Mouse (Mus musculus): ENCODE results near the gene Dmpk. TPM values are rescaled to one million over a fixed set of nuclear protein-coding genes. Genes with fewer than 3 reads are reported as not detected.
A peak's percentile ranks its signal among the peaks of the same experiment; 100 is the strongest.

Dmpk gene
- polyA plus RNA-seq, 1 experiment from 2014 or later = 13.9 TPM

DNA sequence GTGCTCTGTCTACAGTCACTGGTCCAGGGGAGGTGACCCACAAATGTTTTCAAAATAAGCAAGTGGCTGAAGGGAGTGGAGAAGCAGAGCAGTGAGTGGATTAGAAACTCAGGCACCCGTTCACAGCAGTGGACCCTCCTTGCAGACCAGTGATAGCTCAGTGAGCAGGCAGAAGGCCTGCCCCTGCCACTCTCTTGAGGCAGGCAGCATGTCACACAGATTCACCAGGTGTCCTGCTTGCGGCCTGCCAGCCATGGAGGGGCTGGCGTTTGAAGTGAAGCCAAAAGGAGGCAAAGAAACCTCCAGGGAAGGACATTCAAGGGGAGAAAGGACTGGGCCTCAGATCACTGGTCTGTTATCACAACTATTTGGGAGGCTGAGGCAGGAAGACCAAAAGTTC, 4.9 kb upstream of the Dmpk start:
- peaks cover 40% of the 10 kb centered on the region for H3K36me3 ChIP-seq (ENCODE audit: control insufficient read depth, insufficient read depth, low read length)
- H3K27me3 ChIP-seq (replicated peaks; ENCODE audit: control insufficient read depth, insufficient read depth, low read length) = peaks cover 14% of the 10 kb centered on the region
- H3K4me3 ChIP-seq (ENCODE audit: low read depth, low read length) = no peak overlapping the region
- ATAC-seq (replicated peaks; ENCODE audit: low FRiP score) (no peak), DNase-seq (ENCODE audit: low spot score) (no peak)
- H3K27ac ChIP-seq (ENCODE audit: low read depth, low read length) = no peak overlapping the region
- H3K4me2 ChIP-seq = no peak overlapping the region
- 88% methylated on average over 3 of the region's 3 CpGs for WGBS
- H3K9me3 ChIP-seq (ENCODE audit: control insufficient read depth, low read length) = no peaks in the 10 kb centered on the region
- H3K9ac ChIP-seq (ENCODE audit: low read depth, low read length) = no peak overlapping the region
- H3K4me1 ChIP-seq (replicated peaks; ENCODE audit: control insufficient read depth, insufficient read depth, low read length) = peaks cover 37% of the 10 kb centered on the region

DNA sequence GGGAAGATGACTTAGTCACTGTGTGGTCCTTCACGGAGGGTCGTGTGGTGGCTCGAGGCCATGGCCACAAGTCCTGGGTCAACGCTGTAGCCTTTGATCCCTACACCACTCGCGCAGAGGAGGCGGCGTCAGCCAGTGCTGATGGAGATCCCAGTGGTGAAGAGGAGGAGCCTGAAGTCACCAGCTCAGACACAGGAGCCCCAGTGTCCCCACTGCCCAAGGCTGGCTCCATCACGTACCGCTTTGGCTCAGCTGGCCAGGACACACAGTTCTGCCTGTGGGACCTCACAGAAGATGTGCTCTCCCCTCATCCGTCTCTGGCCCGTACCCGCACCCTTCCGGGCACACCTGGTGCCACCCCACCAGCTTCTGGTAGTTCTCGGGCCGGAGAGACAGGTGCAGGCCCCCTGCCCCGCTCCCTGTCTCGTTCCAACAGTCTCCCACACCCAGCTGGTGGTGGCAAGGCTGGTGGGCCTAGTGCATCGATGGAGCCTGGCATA, 3.1 kb upstream of the Dmpk start:
- DNase-seq (ENCODE audit: low spot score) (no peak), ATAC-seq (replicated peaks; ENCODE audit: low FRiP score) (no peak)
- no peak overlapping the region for H3K9ac ChIP-seq (ENCODE audit: low read depth, low read length)
- H3K9me3 ChIP-seq (ENCODE audit: control insufficient read depth, low read length) = no peaks in the 10 kb centered on the region
- H3K4me1 ChIP-seq (replicated peaks; ENCODE audit: control insufficient read depth, insufficient read depth, low read length) = peaks cover 44% of the 10 kb centered on the region
- no peak overlapping the region for H3K4me3 ChIP-seq (ENCODE audit: low read depth, low read length)
- no peak overlapping the region for H3K27ac ChIP-seq (ENCODE audit: low read depth, low read length)
- peaks cover 17% of the 10 kb centered on the region for H3K27me3 ChIP-seq (replicated peaks; ENCODE audit: control insufficient read depth, insufficient read depth, low read length)
- H3K4me2 ChIP-seq = no peak overlapping the region
- peaks cover 40% of the 10 kb centered on the region for H3K36me3 ChIP-seq (ENCODE audit: control insufficient read depth, insufficient read depth, low read length)
- WGBS = 87% methylated on average over 19 of the region's 19 CpGs

DNA sequence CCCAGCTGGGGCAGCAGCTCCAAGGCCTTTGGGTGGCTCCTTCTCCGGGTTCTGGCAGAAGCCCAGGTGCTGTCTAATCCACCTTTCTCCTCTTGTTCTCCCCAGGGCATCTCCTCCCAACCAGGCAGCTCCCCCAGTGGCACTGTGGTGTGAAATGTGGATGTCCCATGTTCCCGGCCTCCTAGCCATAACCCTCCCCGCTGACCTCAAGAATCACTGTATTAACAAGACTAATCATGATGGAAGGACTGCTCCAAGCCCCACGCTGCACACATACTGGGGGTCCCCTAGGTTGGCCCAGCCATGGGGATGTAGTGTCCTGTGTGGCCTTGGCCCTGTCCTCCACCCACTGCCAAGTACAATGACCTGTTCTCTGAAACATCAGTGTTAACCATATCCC, 1.5 kb upstream of the Dmpk start:
- Histone ChIP-seq H3K4me2 (no peak overlapping the region), H3K36me3 (ENCODE audit: control insufficient read depth, insufficient read depth, low read length) (peaks cover 40% of the 10 kb centered on the region), H3K9ac (ENCODE audit: low read depth, low read length) (no peak overlapping the region), H3K27ac (ENCODE audit: low read depth, low read length) (no peak overlapping the region), H3K27me3 (replicated peaks; ENCODE audit: control insufficient read depth, insufficient read depth, low read length) (peaks cover 25% of the 10 kb centered on the region), H3K4me3 (ENCODE audit: low read depth, low read length) (no peak overlapping the region), H3K9me3 (ENCODE audit: control insufficient read depth, low read length) (no peaks in the 10 kb centered on the region), H3K4me1 (replicated peaks; ENCODE audit: control insufficient read depth, insufficient read depth, low read length) (peaks cover 46% of the 10 kb centered on the region)
- 87% methylated on average over 4 of the region's 4 CpGs for WGBS
- ATAC-seq (replicated peaks; ENCODE audit: low FRiP score) = no peak
- no peak for DNase-seq (ENCODE audit: low spot score)

DNA sequence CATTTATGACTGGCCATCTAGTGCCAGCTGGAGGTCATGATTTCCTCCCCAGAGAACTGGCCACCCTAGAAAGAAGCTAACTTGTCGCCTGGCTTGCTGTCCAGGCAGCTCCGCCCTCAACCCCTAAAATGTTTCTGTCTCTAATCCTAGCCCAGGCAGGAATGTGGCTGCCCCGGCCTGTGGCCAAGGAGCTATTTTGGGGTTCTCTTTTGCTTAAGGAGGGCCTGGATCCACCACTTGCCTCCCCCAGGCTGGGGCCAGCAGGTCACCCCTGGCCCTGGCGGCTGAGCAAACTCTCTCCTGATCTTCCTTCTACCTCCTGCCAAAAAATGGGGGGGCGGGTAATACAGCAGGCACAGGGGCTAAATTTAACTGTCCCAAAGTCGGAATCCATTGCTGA, 553 bp upstream of the Dmpk start:
- Histone ChIP-seq H3K36me3 (ENCODE audit: control insufficient read depth, insufficient read depth, low read length) (peaks cover 40% of the 10 kb centered on the region), H3K9me3 (ENCODE audit: control insufficient read depth, low read length) (no peaks in the 10 kb centered on the region), H3K9ac (ENCODE audit: low read depth, low read length) (no peak overlapping the region), H3K4me1 (replicated peaks; ENCODE audit: control insufficient read depth, insufficient read depth, low read length) (peaks cover 36% of the 10 kb centered on the region), H3K27me3 (replicated peaks; ENCODE audit: control insufficient read depth, insufficient read depth, low read length) (peaks cover 32% of the 10 kb centered on the region), H3K4me2 (no peak overlapping the region; the same call in 1 of the 2 replicates), H3K4me3 (ENCODE audit: low read depth, low read length) (no peak overlapping the region), H3K27ac (ENCODE audit: low read depth, low read length) (no peak overlapping the region)
- WGBS = 62% methylated on average over 6 of the region's 6 CpGs
- ATAC-seq (replicated peaks; ENCODE audit: low FRiP score) (no peak), DNase-seq (ENCODE audit: low spot score) (no peak)

DNA sequence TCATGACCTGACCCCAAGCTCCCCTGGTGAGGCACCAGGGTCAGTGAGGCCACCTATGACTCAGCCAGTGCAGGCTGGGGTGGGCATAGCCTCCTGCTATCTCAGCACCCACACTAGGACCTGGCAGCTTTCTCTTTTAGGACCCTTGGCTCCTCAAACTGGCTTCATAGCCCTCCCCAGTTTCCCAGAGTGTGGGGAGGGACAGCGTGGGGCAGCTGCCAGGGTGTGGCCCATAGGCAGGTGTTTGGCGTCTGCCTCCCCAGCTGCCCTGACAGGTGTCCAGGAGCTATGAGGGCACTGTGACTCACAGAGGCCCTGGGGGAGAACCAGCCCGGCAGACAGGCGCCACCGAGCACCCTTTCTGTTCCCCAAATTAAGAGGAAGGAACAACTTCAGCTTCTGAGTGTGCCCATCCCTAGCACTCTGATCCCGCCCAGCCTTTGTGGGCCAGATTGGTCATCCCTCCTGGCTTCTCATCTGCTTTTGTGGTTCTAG, 675 bp downstream of the Dmpk start:
- no peak overlapping the region for H3K9ac ChIP-seq (ENCODE audit: low read depth, low read length)
- H3K27me3 ChIP-seq (replicated peaks; ENCODE audit: control insufficient read depth, insufficient read depth, low read length) = peaks cover 32% of the 10 kb centered on the region
- peak overlapping the region; percentile 33; the same call in 1 of the 2 replicates for H3K4me2 ChIP-seq
- H3K9me3 ChIP-seq (ENCODE audit: control insufficient read depth, low read length) = no peaks in the 10 kb centered on the region
- peak overlapping the region; percentile 16; the same call in 1 of the 2 replicates for H3K4me3 ChIP-seq (ENCODE audit: low read depth, low read length)
- WGBS = 56% methylated on average over 6 of the region's 6 CpGs
- ATAC-seq (replicated peaks; ENCODE audit: low FRiP score) (no peak), DNase-seq (ENCODE audit: low spot score) (no peak)
- H3K4me1 ChIP-seq (replicated peaks; ENCODE audit: control insufficient read depth, insufficient read depth, low read length) = peaks cover 39% of the 10 kb centered on the region
- no peak overlapping the region for H3K27ac ChIP-seq (ENCODE audit: low read depth, low read length)
- H3K36me3 ChIP-seq (ENCODE audit: control insufficient read depth, insufficient read depth, low read length) = peaks cover 32% of the 10 kb centered on the region

DNA sequence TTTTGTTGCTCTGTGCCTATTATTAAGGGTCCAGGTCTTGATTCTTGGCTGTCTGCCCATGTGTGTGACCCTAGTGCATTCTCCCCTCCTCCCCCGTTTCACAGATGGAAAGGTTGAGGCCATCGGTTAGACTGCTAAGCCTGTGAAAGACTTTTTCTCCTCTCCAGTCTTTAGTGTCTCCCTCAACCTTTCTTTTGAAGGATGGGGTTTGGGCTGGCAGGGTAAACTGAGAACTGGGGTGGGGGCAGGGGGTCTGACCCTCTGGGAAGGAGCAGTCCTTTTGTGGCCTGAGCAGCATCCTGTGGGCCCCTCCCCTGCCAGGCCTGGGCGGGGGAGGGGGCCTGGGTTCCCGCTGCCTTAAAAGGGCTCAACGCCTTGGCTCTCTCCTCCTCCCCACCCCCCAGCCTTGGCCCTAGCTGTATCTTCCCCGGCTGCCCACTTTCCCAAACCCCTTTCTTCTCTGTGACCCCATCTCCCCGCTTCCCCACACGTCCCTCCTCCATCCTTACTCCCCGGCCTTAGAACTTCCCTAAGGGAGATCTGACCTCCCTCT, 1.3 kb downstream of the Dmpk start:
- Histone ChIP-seq H3K9me3 (ENCODE audit: control insufficient read depth, low read length) (no peaks in the 10 kb centered on the region), H3K4me1 (replicated peaks; ENCODE audit: control insufficient read depth, insufficient read depth, low read length) (peaks cover 39% of the 10 kb centered on the region), H3K36me3 (ENCODE audit: control insufficient read depth, insufficient read depth, low read length) (peaks cover 27% of the 10 kb centered on the region), H3K4me3 (ENCODE audit: low read depth, low read length) (no peak overlapping the region), H3K4me2 (no peak overlapping the region), H3K27me3 (replicated peaks; ENCODE audit: control insufficient read depth, insufficient read depth, low read length) (peaks cover 33% of the 10 kb centered on the region), H3K9ac (ENCODE audit: low read depth, low read length) (no peak overlapping the region), H3K27ac (ENCODE audit: low read depth, low read length) (no peak overlapping the region)
- WGBS = 17% methylated on average over 9 of the region's 9 CpGs
- DNase-seq (ENCODE audit: low spot score) (no peak), ATAC-seq (replicated peaks; ENCODE audit: low FRiP score) (no peak)

DNA sequence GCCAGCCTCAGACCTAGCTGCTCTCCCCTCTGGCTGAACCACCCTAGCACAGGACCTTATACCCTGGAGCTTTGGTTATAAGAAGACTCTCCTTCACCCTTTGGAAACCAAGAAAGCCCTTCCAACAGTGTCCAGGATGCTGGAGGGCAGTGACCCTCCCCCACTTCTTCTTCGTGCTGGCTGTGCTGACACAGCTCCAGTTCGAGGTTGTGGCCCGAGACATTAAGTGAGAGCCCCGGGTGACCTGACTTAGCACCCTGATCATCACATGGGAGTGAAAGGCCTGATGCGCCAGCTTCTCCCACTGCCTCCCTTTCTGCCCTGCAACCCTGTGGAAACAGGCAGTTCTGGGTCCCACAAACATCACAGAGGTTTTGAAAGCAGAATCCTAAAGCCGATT, 1.8 kb downstream of the Dmpk start:
- WGBS = 7% methylated on average over 6 of the region's 6 CpGs
- ATAC-seq (replicated peaks; ENCODE audit: low FRiP score) (no peak), DNase-seq (ENCODE audit: low spot score) (no peak)
- Histone ChIP-seq H3K4me1 (replicated peaks; ENCODE audit: control insufficient read depth, insufficient read depth, low read length) (peaks cover 39% of the 10 kb centered on the region), H3K9me3 (ENCODE audit: control insufficient read depth, low read length) (no peaks in the 10 kb centered on the region), H3K27ac (ENCODE audit: low read depth, low read length) (no peak overlapping the region), H3K36me3 (ENCODE audit: control insufficient read depth, insufficient read depth, low read length) (peaks cover 22% of the 10 kb centered on the region), H3K4me2 (peak overlapping the region; percentile 60), H3K27me3 (replicated peaks; ENCODE audit: control insufficient read depth, insufficient read depth, low read length) (peaks cover 36% of the 10 kb centered on the region), H3K4me3 (ENCODE audit: low read depth, low read length) (no peak overlapping the region), H3K9ac (ENCODE audit: low read depth, low read length) (no peak overlapping the region)

DNA sequence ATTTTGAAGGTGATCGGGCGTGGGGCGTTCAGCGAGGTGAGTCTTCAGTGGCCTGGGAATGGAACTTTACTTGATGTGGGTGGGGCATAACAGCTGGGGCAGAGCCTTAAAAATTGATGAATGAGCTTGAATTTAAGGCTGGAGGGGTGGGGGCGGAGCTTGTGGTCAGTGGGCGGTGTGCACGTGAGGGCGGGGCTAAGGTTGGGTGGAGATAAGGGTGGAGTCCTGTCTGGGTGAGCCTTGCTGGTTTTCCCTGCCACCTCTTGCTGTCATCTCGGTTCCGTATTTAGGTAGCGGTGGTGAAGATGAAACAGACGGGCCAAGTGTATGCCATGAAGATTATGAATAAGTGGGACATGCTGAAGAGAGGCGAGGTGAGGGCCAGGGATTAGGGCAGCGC, 2.4 kb downstream of the Dmpk start:
- Histone ChIP-seq H3K9me3 (ENCODE audit: control insufficient read depth, low read length) (no peaks in the 10 kb centered on the region), H3K27me3 (replicated peaks; ENCODE audit: control insufficient read depth, insufficient read depth, low read length) (peaks cover 39% of the 10 kb centered on the region), H3K4me1 (replicated peaks; ENCODE audit: control insufficient read depth, insufficient read depth, low read length) (peaks cover 39% of the 10 kb centered on the region), H3K4me3 (ENCODE audit: low read depth, low read length) (peak overlapping the region; percentile 24; the same call in 1 of the 2 replicates), H3K27ac (ENCODE audit: low read depth, low read length) (no peak overlapping the region), H3K36me3 (ENCODE audit: control insufficient read depth, insufficient read depth, low read length) (peaks cover 21% of the 10 kb centered on the region), H3K9ac (ENCODE audit: low read depth, low read length) (no peak overlapping the region), H3K4me2 (peak overlapping the region; percentile 60)
- 4% methylated on average over 14 of the region's 14 CpGs for WGBS
- DNase-seq (ENCODE audit: low spot score) (peak; percentile 78), ATAC-seq (replicated peaks; ENCODE audit: low FRiP score) (peak; percentile 79)

DNA sequence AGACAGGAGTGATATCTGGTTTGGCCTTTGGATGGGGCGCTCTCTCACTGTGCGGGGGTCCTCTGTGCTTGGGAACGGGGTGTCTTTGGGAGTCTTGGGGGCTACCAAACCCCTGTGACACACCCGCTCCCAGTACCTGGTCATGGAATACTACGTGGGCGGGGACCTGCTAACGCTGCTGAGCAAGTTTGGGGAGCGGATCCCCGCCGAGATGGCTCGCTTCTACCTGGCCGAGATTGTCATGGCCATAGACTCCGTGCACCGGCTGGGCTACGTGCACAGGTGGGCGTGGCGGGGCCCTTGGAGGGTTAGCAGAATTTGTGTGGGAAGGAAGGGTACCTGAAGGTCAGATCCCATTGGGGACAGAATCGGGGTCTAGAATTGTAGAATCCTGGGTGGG, 3.1 kb downstream of the Dmpk start:
- peak overlapping the region; percentile 60; the same call in 1 of the 2 replicates for H3K4me2 ChIP-seq
- no peaks in the 10 kb centered on the region for H3K9me3 ChIP-seq (ENCODE audit: control insufficient read depth, low read length)
- H3K4me3 ChIP-seq (ENCODE audit: low read depth, low read length) = 0 out of 2 replicates have a peak overlapping the region, but pooled peaks have one; percentile 24
- WGBS = 59% methylated on average over 18 of the region's 18 CpGs
- no peak overlapping the region for H3K27ac ChIP-seq (ENCODE audit: low read depth, low read length)
- DNase-seq (ENCODE audit: low spot score) (no peak), ATAC-seq (replicated peaks; ENCODE audit: low FRiP score) (no peak)
- H3K36me3 ChIP-seq (ENCODE audit: control insufficient read depth, insufficient read depth, low read length) = peaks cover 19% of the 10 kb centered on the region
- peaks cover 46% of the 10 kb centered on the region for H3K27me3 ChIP-seq (replicated peaks; ENCODE audit: control insufficient read depth, insufficient read depth, low read length)
- H3K9ac ChIP-seq (ENCODE audit: low read depth, low read length) = no peak overlapping the region
- peaks cover 39% of the 10 kb centered on the region for H3K4me1 ChIP-seq (replicated peaks; ENCODE audit: control insufficient read depth, insufficient read depth, low read length)

All from liver, embryonic 11.5 days (tissue).